Mouse (Mus musculus) layer of hippocampus, adult 8-10 months (tissue): ENCODE data around the gene Ttf1. TPM values are rescaled to one million over a fixed set of nuclear protein-coding genes. Genes with fewer than 3 reads are reported as not detected.

Source experiments
- DNase-seq, 2 experiments: peaks; one replicate each; pipeline ENCODE4 v3.0.0; 2022; ENCODE audit warnings: low spot score in 2 of 2
- total RNA-seq, 4 experiments: library from RNA; stranded (reverse); gene quantifications; 2 replicates each; pipeline ENCODE4 v1.2.4; 2022

The Ttf1 gene
- total RNA-seq, 4 experiments from 2014 or later, result 10.8 to 13.9 (median 11.9) TPM

- no peak for DNase-seq
These were observed 64.5 kb downstream of the Ttf1 start for GRCm38 (mm10) chr2:29124571-29124935.

- peak; percentile 96 to 98 for DNase-seq
These were observed 65.1 kb downstream of the Ttf1 start for GRCm38 (mm10) chr2:29124936-29125701.

- DNase-seq, result no peak
These were observed 70.2 kb downstream of the Ttf1 start for GRCm38 (mm10) chr2:29130118-29130899.

GRCm38 (mm10) chr2:29135161-29135560 lies 75.1 kb downstream of the Ttf1 start:
- DNase-seq, result no peak

Other genes starting within 250 kb of the Ttf1 start
- 10 to 100 TPM; 31.6 to 35.1 (median 32.8) TPM for gene Gtf3c4, start 219.9 kb upstream of the Ttf1 start, total RNA-seq
- 10 to 100 TPM in 2 of 4 experiments, 1 to 10 TPM in 2; 6.0 to 13.3 (median 11.1) TPM for gene Ddx31, start 219.9 kb upstream of the Ttf1 start, total RNA-seq
- not detected for gene Barhl1, start 143.6 kb upstream of the Ttf1 start, total RNA-seq
- gene Cfap77, start 5.2 kb upstream of the Ttf1 start, total RNA-seq, result 1 to 10 TPM in 2 of 4 experiments, under 1 TPM in 2; 0.34 to 1.3 (median 0.78) TPM
- 10 to 100 TPM; 41.0 to 44.6 (median 42.9) TPM for gene Setx, start 63.9 kb downstream of the Ttf1 start, total RNA-seq
- gene Ntng2, start 192.7 kb downstream of the Ttf1 start, total RNA-seq, result 100 to 1,000 TPM in 3 of 4 experiments, 10 to 100 TPM in 1; 94.3 to 106 (median 105) TPM